Mouse (Mus musculus): ENCODE measurements around the gene Klhdc8a. TPM values are rescaled to one million over a fixed set of nuclear protein-coding genes. Genes with fewer than 3 reads are reported as not detected.

Gene Klhdc8a
- polyA plus RNA-seq, 1 experiment: not detected

GRCm38 (mm10) chr1:132281523-132282176 lies 16.8 kb upstream of the Klhdc8a start:
- Histone ChIP-seq H3K27ac (replicated peaks; ENCODE audit: low read depth, low read length) (no peak overlapping the region), H3K4me1 (ENCODE audit: control insufficient read depth, insufficient read depth, insufficient read length, low read length) (no peaks in the 10 kb centered on the region), H3K4me3 (ENCODE audit: insufficient read depth, low read depth, low read length) (no peak overlapping the region)

- H3K4me1 ChIP-seq (ENCODE audit: control insufficient read depth, insufficient read depth, insufficient read length, low read length): no peaks in the 10 kb centered on the region
- no peak overlapping the region for H3K4me3 ChIP-seq (ENCODE audit: insufficient read depth, low read depth, low read length)
- no peak overlapping the region for H3K27ac ChIP-seq (replicated peaks; ENCODE audit: low read depth, low read length)
Measured at GRCm38 (mm10) chr1:132282177-132282536, 16.3 kb upstream of the Klhdc8a start.

- no peak overlapping the region for H3K27ac ChIP-seq (replicated peaks; ENCODE audit: low read depth, low read length)
- no peak overlapping the region for H3K4me3 ChIP-seq (ENCODE audit: insufficient read depth, low read depth, low read length)
- H3K4me1 ChIP-seq (ENCODE audit: control insufficient read depth, insufficient read depth, insufficient read length, low read length): peaks cover 3% of the 10 kb centered on the region; the same call in 1 of the 2 replicates
Measured at GRCm38 (mm10) chr1:132283018-132283417, 15.4 kb upstream of the Klhdc8a start.

- no peak overlapping the region for H3K27ac ChIP-seq (replicated peaks; ENCODE audit: low read depth, low read length)
- H3K4me3 ChIP-seq (ENCODE audit: insufficient read depth, low read depth, low read length): no peak overlapping the region
- H3K4me1 ChIP-seq (ENCODE audit: control insufficient read depth, insufficient read depth, insufficient read length, low read length): peaks cover 3% of the 10 kb centered on the region; the same call in 1 of the 2 replicates
Measured at GRCm38 (mm10) chr1:132286735-132287134, 11.7 kb upstream of the Klhdc8a start.

- H3K4me1 ChIP-seq (ENCODE audit: control insufficient read depth, insufficient read depth, insufficient read length, low read length): peaks cover 3% of the 10 kb centered on the region; the same call in 1 of the 2 replicates
- no peak overlapping the region for H3K27ac ChIP-seq (replicated peaks; ENCODE audit: low read depth, low read length)
Measured at GRCm38 (mm10) chr1:132287445-132287844, 11.0 kb upstream of the Klhdc8a start.

GRCm38 (mm10) chr1:132287991-132288451 lies 10.4 kb upstream of the Klhdc8a start:
- Histone ChIP-seq H3K27ac (replicated peaks; ENCODE audit: low read depth, low read length) (no peak overlapping the region), H3K4me3 (ENCODE audit: insufficient read depth, low read depth, low read length) (no peak overlapping the region), H3K4me1 (ENCODE audit: control insufficient read depth, insufficient read depth, insufficient read length, low read length) (peaks cover 3% of the 10 kb centered on the region; the same call in 1 of the 2 replicates)

More at GRCm38 (mm10) chr1:132287445-132287844, 11.0 kb upstream of the Klhdc8a start:
- no peak overlapping the region for H3K4me3 ChIP-seq (ENCODE audit: insufficient read depth, low read depth, low read length)

- no peak overlapping the region for H3K27ac ChIP-seq (replicated peaks; ENCODE audit: low read depth, low read length)
- no peak overlapping the region for H3K4me3 ChIP-seq (ENCODE audit: insufficient read depth, low read depth, low read length)
- peaks cover 3% of the 10 kb centered on the region; the same call in 1 of the 2 replicates for H3K4me1 ChIP-seq (ENCODE audit: control insufficient read depth, insufficient read depth, insufficient read length, low read length)
Measured at GRCm38 (mm10) chr1:132289965-132290364, 8.5 kb upstream of the Klhdc8a start.

GRCm38 (mm10) chr1:132290921-132291675 lies 7.3 kb upstream of the Klhdc8a start:
- Histone ChIP-seq H3K27ac (replicated peaks; ENCODE audit: low read depth, low read length) (no peak overlapping the region), H3K4me3 (ENCODE audit: insufficient read depth, low read depth, low read length) (no peak overlapping the region), H3K4me1 (ENCODE audit: control insufficient read depth, insufficient read depth, insufficient read length, low read length) (peaks cover 3% of the 10 kb centered on the region; the same call in 1 of the 2 replicates)

- Histone ChIP-seq H3K4me1 (ENCODE audit: control insufficient read depth, insufficient read depth, insufficient read length, low read length) (peaks cover 3% of the 10 kb centered on the region; the same call in 1 of the 2 replicates), H3K27ac (replicated peaks; ENCODE audit: low read depth, low read length) (no peak overlapping the region), H3K4me3 (ENCODE audit: insufficient read depth, low read depth, low read length) (no peak overlapping the region)
Measured at GRCm38 (mm10) chr1:132291706-132292105, 6.7 kb upstream of the Klhdc8a start.

- H3K4me3 ChIP-seq (ENCODE audit: insufficient read depth, low read depth, low read length): no peak overlapping the region
- peaks cover 2% of the 10 kb centered on the region; the same call in 1 of the 2 replicates for H3K4me1 ChIP-seq (ENCODE audit: control insufficient read depth, insufficient read depth, insufficient read length, low read length)
- H3K27ac ChIP-seq (replicated peaks; ENCODE audit: low read depth, low read length): no peak overlapping the region
Measured at GRCm38 (mm10) chr1:132292318-132293129, 5.9 kb upstream of the Klhdc8a start.

GRCm38 (mm10) chr1:132295506-132295905 lies 2.9 kb upstream of the Klhdc8a start:
- Histone ChIP-seq H3K27ac (replicated peaks; ENCODE audit: low read depth, low read length) (no peak overlapping the region), H3K4me1 (ENCODE audit: control insufficient read depth, insufficient read depth, insufficient read length, low read length) (no peaks in the 10 kb centered on the region), H3K4me3 (ENCODE audit: insufficient read depth, low read depth, low read length) (no peak overlapping the region)

GRCm38 (mm10) chr1:132296051-132296450 lies 2.4 kb upstream of the Klhdc8a start:
- Histone ChIP-seq H3K4me3 (ENCODE audit: insufficient read depth, low read depth, low read length) (no peak overlapping the region), H3K27ac (replicated peaks; ENCODE audit: low read depth, low read length) (no peak overlapping the region), H3K4me1 (ENCODE audit: control insufficient read depth, insufficient read depth, insufficient read length, low read length) (no peaks in the 10 kb centered on the region)

GRCm38 (mm10) chr1:132298801-132299464 lies 507 bp downstream of the Klhdc8a start:
- Histone ChIP-seq H3K4me3 (ENCODE audit: insufficient read depth, low read depth, low read length) (peak overlapping the region; percentile 58), H3K27ac (replicated peaks; ENCODE audit: low read depth, low read length) (no peak overlapping the region), H3K4me1 (ENCODE audit: control insufficient read depth, insufficient read depth, insufficient read length, low read length) (no peaks in the 10 kb centered on the region)

- Histone ChIP-seq H3K27ac (replicated peaks; ENCODE audit: low read depth, low read length) (no peak overlapping the region), H3K4me1 (ENCODE audit: control insufficient read depth, insufficient read depth, insufficient read length, low read length) (no peaks in the 10 kb centered on the region)
Measured at GRCm38 (mm10) chr1:132299744-132300143, 1.3 kb downstream of the Klhdc8a start.

More at GRCm38 (mm10) chr1:132299744-132300143, 1.3 kb downstream of the Klhdc8a start:
- H3K4me3 ChIP-seq (ENCODE audit: insufficient read depth, low read depth, low read length): 0 out of 2 replicates have a peak overlapping the region, but pooled peaks have one; percentile 58

Data from brown adipose tissue, adult 24 weeks (tissue).